Comparison of ENCODE assay signal across 18 mouse cellular contexts in the genomic region with DNA sequence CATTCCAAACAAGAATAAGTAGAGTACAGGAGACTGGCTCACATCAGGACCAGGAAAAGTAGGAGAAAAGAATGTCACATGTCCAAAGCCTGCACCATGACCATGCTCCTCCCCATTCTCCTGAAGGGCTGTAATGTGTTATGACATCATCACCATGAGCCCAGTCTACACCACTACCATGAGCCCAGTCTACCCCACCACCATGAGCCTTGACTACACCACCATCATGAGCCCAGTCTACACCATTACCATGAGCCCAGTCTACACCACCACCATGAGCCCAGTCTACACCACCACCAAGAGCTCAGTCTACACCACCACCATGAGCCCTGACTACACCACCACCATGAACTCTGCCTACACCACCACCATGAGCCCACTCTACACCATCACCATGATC.
A peak's percentile ranks its signal among the peaks of the same experiment; 100 is the strongest.
DNase-seq lines count a peak whose midpoint lies in the region; ATAC-seq and TF ChIP-seq lines count a peak whose summit lies in the region.
"Had no signal": no experiment of that assay in that cellular context is flagged by ENCODE, and none has a peak within 500 bp of the region (broad histone marks: within the 10 kb centered on the region; RNA-seq: fewer than 3 reads in every experiment).

No protein-coding gene starts in this region.

- H3K9ac ChIP-seq in embryonic facial prominence, embryonic 11.5 days (replicated peaks; ENCODE audit: low read length), result no peak overlapping the region
- no peak overlapping the region for H3K9ac ChIP-seq in hindbrain, embryonic 11.5 days (ENCODE audit: low read depth, low read length)
- H3K9ac ChIP-seq in hindbrain, embryonic 16.5 days (ENCODE audit: low read depth, low read length), result no peak overlapping the region
- no peak overlapping the region for H3K9ac ChIP-seq in lung, embryonic 14.5 days
- H3K9ac ChIP-seq in embryonic facial prominence, embryonic 14.5 days (ENCODE audit: low read depth, low read length), result no peak overlapping the region
- H3K9ac ChIP-seq: intestine, embryonic 15.5 days; limb, embryonic 13.5 days had no signal

- no peak for TF ChIP-seq CTCF in lung, embryonic 14.5 days (IDR thresholded peaks at IDR 0.05; ENCODE audit: low read depth)

- no peaks in the 10 kb centered on the region for H3K36me3 ChIP-seq in embryonic facial prominence, embryonic 11.5 days (replicated peaks; ENCODE audit: control insufficient read depth, insufficient read depth, low read depth, low read length)
- no peaks in the 10 kb centered on the region for H3K36me3 ChIP-seq in embryonic facial prominence, embryonic 10.5 days (replicated peaks)
- H3K36me3 ChIP-seq in hindbrain, embryonic 11.5 days (ENCODE audit: control insufficient read depth, insufficient read depth, low read length), result no peaks in the 10 kb centered on the region
- no peaks in the 10 kb centered on the region for H3K36me3 ChIP-seq in hindbrain, embryonic 16.5 days (ENCODE audit: control insufficient read depth, insufficient read depth, low read length)
- H3K36me3 ChIP-seq in lung, embryonic 14.5 days (ENCODE audit: insufficient read depth), result no peaks in the 10 kb centered on the region
- H3K36me3 ChIP-seq in embryonic facial prominence, embryonic 14.5 days (ENCODE audit: control insufficient read depth, insufficient read depth, low read length), result no peaks in the 10 kb centered on the region
- H3K36me3 ChIP-seq: G1E; intestine, embryonic 15.5 days; limb, embryonic 13.5 days had no signal

- H3K27ac ChIP-seq in embryonic facial prominence, embryonic 11.5 days (replicated peaks; ENCODE audit: low read depth, low read length), result no peak overlapping the region
- no peak overlapping the region for H3K27ac ChIP-seq in embryonic facial prominence, embryonic 10.5 days (replicated peaks)
- no peak overlapping the region for H3K27ac ChIP-seq in hindbrain, embryonic 11.5 days (ENCODE audit: low read depth, low read length)
- no peak overlapping the region for H3K27ac ChIP-seq in hindbrain, embryonic 16.5 days (ENCODE audit: low read depth, low read length)
- no peak overlapping the region for H3K27ac ChIP-seq in lung, embryonic 14.5 days (ENCODE audit: low read depth)
- H3K27ac ChIP-seq in embryonic facial prominence, embryonic 14.5 days (replicated peaks; ENCODE audit: low read depth, low read length), result no peak overlapping the region
- H3K27ac ChIP-seq: intestine, embryonic 15.5 days; left cerebral cortex, adult 2 months; limb, embryonic 13.5 days had no signal

- no peak overlapping the region for H3K4me2 ChIP-seq in embryonic facial prominence, embryonic 11.5 days (ENCODE audit: low read depth, low read length)
- H3K4me2 ChIP-seq in hindbrain, embryonic 11.5 days (replicated peaks; ENCODE audit: low read depth, low read length), result no peak overlapping the region
- no peak overlapping the region for H3K4me2 ChIP-seq in hindbrain, embryonic 16.5 days (ENCODE audit: low read length)
- H3K4me2 ChIP-seq in lung, embryonic 14.5 days, result no peak overlapping the region
- H3K4me2 ChIP-seq in embryonic facial prominence, embryonic 14.5 days (ENCODE audit: low read depth, low read length), result no peak overlapping the region
- H3K4me2 ChIP-seq: intestine, embryonic 15.5 days; limb, embryonic 13.5 days had no signal

- no peak overlapping the region for H3K4me3 ChIP-seq in embryonic facial prominence, embryonic 11.5 days (ENCODE audit: low read depth, low read length)
- H3K4me3 ChIP-seq in embryonic facial prominence, embryonic 10.5 days, result no peak overlapping the region
- no peak overlapping the region for H3K4me3 ChIP-seq in hindbrain, embryonic 11.5 days (ENCODE audit: low read depth, low read length)
- no peak overlapping the region for H3K4me3 ChIP-seq in hindbrain, embryonic 16.5 days (ENCODE audit: low read length)
- H3K4me3 ChIP-seq in lung, embryonic 14.5 days (ENCODE audit: low read depth, low read length), result no peak overlapping the region
- no peak overlapping the region for H3K4me3 ChIP-seq in embryonic facial prominence, embryonic 14.5 days (ENCODE audit: low read depth, low read length)
- H3K4me3 ChIP-seq: intestine, embryonic 15.5 days; left cerebral cortex, adult 2 months; limb, embryonic 13.5 days had no signal

- ATAC-seq in embryonic facial prominence, embryonic 11.5 days (replicated peaks; ENCODE audit: insufficient number of reproducible peaks, low FRiP score, low TSS enrichment, low read depth), result 0 out of 2 replicates have a peak, but pooled peaks have one; percentile 67
- ATAC-seq in hindbrain, embryonic 11.5 days (ENCODE audit: low FRiP score), result peak; percentile 30; the same call in 1 of the 2 replicates
- no peak for ATAC-seq in hindbrain, embryonic 16.5 days
- peak; percentile 38; the same call in 1 of the 2 replicates for ATAC-seq in lung, embryonic 14.5 days (ENCODE audit: insufficient read depth)
- ATAC-seq in embryonic facial prominence, embryonic 14.5 days (ENCODE audit: low read depth), result peak; percentile 30; the same call in 1 of the 2 replicates
- ATAC-seq in activated CD4-positive, CD25-positive, alpha-beta regulatory T cell, adult 4 months, result no peak
- ATAC-seq: CD4-positive, CD25-positive, alpha-beta regulatory T cell, adult 4 months; intestine, embryonic 15.5 days had no signal

- H3K4me1 ChIP-seq in embryonic facial prominence, embryonic 11.5 days (ENCODE audit: control insufficient read depth, insufficient read depth, low read length), result no peaks in the 10 kb centered on the region
- H3K4me1 ChIP-seq in embryonic facial prominence, embryonic 10.5 days, result no peaks in the 10 kb centered on the region
- H3K4me1 ChIP-seq in hindbrain, embryonic 11.5 days (replicated peaks; ENCODE audit: control insufficient read depth, insufficient read depth, low read length), result no peaks in the 10 kb centered on the region
- no peaks in the 10 kb centered on the region for H3K4me1 ChIP-seq in hindbrain, embryonic 16.5 days (ENCODE audit: control insufficient read depth, insufficient read depth, low read depth, low read length)
- H3K4me1 ChIP-seq in lung, embryonic 14.5 days (ENCODE audit: insufficient read depth), result no peaks in the 10 kb centered on the region
- H3K4me1 ChIP-seq in embryonic facial prominence, embryonic 14.5 days (ENCODE audit: control insufficient read depth, insufficient read depth, low read length), result no peaks in the 10 kb centered on the region
- H3K4me1 ChIP-seq: intestine, embryonic 15.5 days; limb, embryonic 13.5 days had no signal

- H3K9me3 ChIP-seq in embryonic facial prominence, embryonic 11.5 days (replicated peaks; ENCODE audit: control insufficient read depth, low read length), result no peaks in the 10 kb centered on the region
- H3K9me3 ChIP-seq in embryonic facial prominence, embryonic 10.5 days, result no peaks in the 10 kb centered on the region
- no peaks in the 10 kb centered on the region for H3K9me3 ChIP-seq in hindbrain, embryonic 11.5 days (ENCODE audit: control insufficient read depth, low read length)
- no peaks in the 10 kb centered on the region for H3K9me3 ChIP-seq in hindbrain, embryonic 16.5 days (ENCODE audit: control insufficient read depth, low read length)
- no peaks in the 10 kb centered on the region for H3K9me3 ChIP-seq in lung, embryonic 14.5 days (ENCODE audit: low read depth, low read length)
- H3K9me3 ChIP-seq in embryonic facial prominence, embryonic 14.5 days (ENCODE audit: control insufficient read depth, low read length), result no peaks in the 10 kb centered on the region
- H3K9me3 ChIP-seq: intestine, embryonic 15.5 days; limb, embryonic 13.5 days had no signal

- no peaks in the 10 kb centered on the region for H3K27me3 ChIP-seq in embryonic facial prominence, embryonic 11.5 days (ENCODE audit: control insufficient read depth, insufficient read depth, low read length)
- no peaks in the 10 kb centered on the region for H3K27me3 ChIP-seq in embryonic facial prominence, embryonic 10.5 days (replicated peaks; ENCODE audit: low read depth, poor library complexity, severe bottlenecking)
- no peaks in the 10 kb centered on the region for H3K27me3 ChIP-seq in hindbrain, embryonic 11.5 days (ENCODE audit: control insufficient read depth, insufficient read depth, low read length)
- no peaks in the 10 kb centered on the region for H3K27me3 ChIP-seq in hindbrain, embryonic 16.5 days (replicated peaks; ENCODE audit: control insufficient read depth, insufficient read depth, low read length)
- no peaks in the 10 kb centered on the region for H3K27me3 ChIP-seq in lung, embryonic 14.5 days (ENCODE audit: insufficient read depth, low read length)
- H3K27me3 ChIP-seq in embryonic facial prominence, embryonic 14.5 days (replicated peaks; ENCODE audit: control insufficient read depth, insufficient read depth, low read length), result no peaks in the 10 kb centered on the region
- H3K27me3 ChIP-seq: intestine, embryonic 15.5 days; limb, embryonic 13.5 days had no signal

- DNase-seq in embryonic facial prominence, embryonic 11.5 days (ENCODE audit: low spot score), result no peak
- DNase-seq in embryonic facial prominence, embryonic 10.5 days (ENCODE audit: low spot score), result no peak
- DNase-seq in hindbrain, embryonic 11.5 days (ENCODE audit: low spot score), result no peak
- DNase-seq in lung, embryonic 14.5 days, result no peak
- DNase-seq in lung, adult 18-20 months, result no peak
- no peak for DNase-seq in embryonic facial prominence, embryonic 14.5 days (ENCODE audit: low spot score)
- DNase-seq: cerebellum, adult 9-10 months; gastrocnemius, postnatal 14 days; heart, postnatal 36 days; kidney, postnatal 25 days; thymus, adult 18-20 months had no signal

Comparison
In these comparisons a context has a peak if more than half of its experiments do, and no peak if none do; other contexts are left out.
1. ATAC-seq: peak in embryonic facial prominence, embryonic 11.5 days (single experiment), hindbrain, embryonic 11.5 days (single experiment), lung, embryonic 14.5 days (single experiment) and embryonic facial prominence, embryonic 14.5 days (single experiment); none in hindbrain, embryonic 16.5 days (single experiment) and activated CD4-positive, CD25-positive, alpha-beta regulatory T cell, adult 4 months (single experiment).